Mouse (Mus musculus) kidney, postnatal 0 days (tissue): ENCODE data around the gene Il4ra. TPM values are rescaled to one million over a fixed set of nuclear protein-coding genes. Genes with fewer than 3 reads are reported as not detected.

ENCODE experiments used
- ATAC-seq: fragments of 200-750 bp; cut with Nextera tagmentation; replicated peaks from 2 replicates; pipeline ENCODE4 v1.8.0; 2017; ENCODE audit warnings: low read depth, moderate number of reproducible peaks, moderate TSS enrichment, moderate library complexity; ENCODE audit not compliant: low FRiP score
- DNase-seq: peaks from one replicate; pipeline ENCODE4 v3.0.0-alpha.2; 2016; ENCODE audit warnings: low spot score
- H3K27ac ChIP-seq: fragments of 300-500 bp; sonication (generic); 2 replicates; pipeline ENCODE4 v1.5.1; 2014; ENCODE audit warnings: mild to moderate bottlenecking
- H3K27me3 ChIP-seq: fragments of 300-500 bp; sonication (generic); 2 replicates; pipeline ENCODE4 v1.6.1; 2014; ENCODE audit warnings: low read length, mixed read lengths; ENCODE audit not compliant: insufficient read depth
- H3K36me3 ChIP-seq: fragments of 300-500 bp; sonication (generic); 2 replicates; pipeline ENCODE4 v1.6.1; 2014; ENCODE audit warnings: low read length, mixed read lengths; ENCODE audit not compliant: insufficient read depth
- H3K4me1 ChIP-seq: fragments of 300-500 bp; sonication (generic); replicated peaks from 2 replicates; pipeline ENCODE4 v1.6.1; 2014; ENCODE audit warnings: antibody characterized with exemption, low read length, mixed read lengths; ENCODE audit not compliant: insufficient read depth
- H3K4me2 ChIP-seq: fragments of 300-500 bp; sonication (generic); 2 replicates; pipeline ENCODE4 v1.6.1; 2014; ENCODE audit warnings: mild to moderate bottlenecking, low read length, moderate library complexity, mixed read lengths
- H3K4me3 ChIP-seq: fragments of 300-500 bp; sonication (generic); replicated peaks from 2 replicates; pipeline ENCODE4 v1.5.1; 2014; ENCODE audit warnings: low read depth, low read length
- H3K9ac ChIP-seq: fragments of 300-500 bp; sonication (generic); 2 replicates; pipeline ENCODE4 v1.6.1; 2014; ENCODE audit warnings: low read depth, low read length
- H3K9me3 ChIP-seq: fragments of 300-500 bp; sonication (generic); replicated peaks from 2 replicates; pipeline ENCODE4 v1.6.1; 2016; ENCODE audit warnings: low read length, inconsistent platforms, mixed read lengths
- CTCF ChIP-seq: IDR thresholded peaks from 2 replicates; pipeline ENCODE4 v1.5.1; 2016; ENCODE audit warnings: antibody characterized with exemption, low read depth, mild to moderate bottlenecking, moderate library complexity
- WGBS: fragments of 180-500 bp; shearing (Covaris S2); extraction: QIAGEN DNeasy Blood & Tissue Kit; methylation state at CpG from one replicate; pipeline ENCODE4 v1.1.7; 2014; 5-methylcytosine and 5-hydroxymethylcytosine counted together
- polyA plus RNA-seq: library from polyadenylated mRNA; unstranded; fragments of >200 nt; fragmentation: Nextera tagmentation; extraction: Ambion mirVana; gene quantifications from 2 replicates; pipeline ENCODE4 v1.2.1, GENCODE M21; 2015

The Il4ra gene
- polyA plus RNA-seq, 1 experiment from 2014 or later, result 10.0 TPM

GRCm38 (mm10) chr7:125580625-125581316 is 28.9 kb downstream of the Il4ra start:
- WGBS, result 7% methylated on average over 16 of the region's 16 CpGs
- 0 out of 2 replicates have a peak, but pooled peaks cover 5% of the 10 kb centered on the region for H3K36me3 ChIP-seq
- H3K4me2 ChIP-seq, result peak overlapping the region; percentile 52
- DNase-seq (peak; percentile 74), ATAC-seq (no peak)
- H3K9me3 ChIP-seq, result no peaks in the 10 kb centered on the region
- H3K9ac ChIP-seq, result 0 out of 2 replicates have a peak overlapping the region, but pooled peaks have one; percentile 5
- peak overlapping the region; percentile 11 for H3K4me3 ChIP-seq
- H3K27me3 ChIP-seq, result no peaks in the 10 kb centered on the region
- H3K4me1 ChIP-seq, result peaks cover 5% of the 10 kb centered on the region; the same call in 1 of the 2 replicates
- TF ChIP-seq CTCF, result no peak
- no peak overlapping the region; the same call in 1 of the 2 replicates for H3K27ac ChIP-seq

- H3K4me2 ChIP-seq, result peak overlapping the region; percentile 52
- H3K9ac ChIP-seq, result 0 out of 2 replicates have a peak overlapping the region, but pooled peaks have one; percentile 5
- DNase-seq (peak; percentile 94), ATAC-seq (peak; percentile 58)
- WGBS, result 3% methylated on average over 21 of the region's 21 CpGs
- no peaks in the 10 kb centered on the region for H3K27me3 ChIP-seq
- H3K4me3 ChIP-seq, result peak overlapping the region; percentile 11
- no peak overlapping the region for H3K27ac ChIP-seq
- peaks cover 5% of the 10 kb centered on the region; the same call in 1 of the 2 replicates for H3K4me1 ChIP-seq
- TF ChIP-seq CTCF, result peak; percentile 98
- no peaks in the 10 kb centered on the region for H3K36me3 ChIP-seq
- no peaks in the 10 kb centered on the region for H3K9me3 ChIP-seq
Observed at GRCm38 (mm10) chr7:125581317-125581672, 29.4 kb downstream of the Il4ra start.

- ATAC-seq, result no peak
Observed at GRCm38 (mm10) chr7:125583325-125584004, 31.5 kb downstream of the Il4ra start.

GRCm38 (mm10) chr7:125584005-125584369 is 32.1 kb downstream of the Il4ra start:
- DNase-seq (no peak), ATAC-seq (no peak)
- Histone ChIP-seq H3K27ac (no peak overlapping the region), H3K9ac (no peak overlapping the region), H3K4me2 (no peak overlapping the region), H3K36me3 (no peaks in the 10 kb centered on the region), H3K4me3 (no peak overlapping the region), H3K9me3 (no peaks in the 10 kb centered on the region), H3K27me3 (no peaks in the 10 kb centered on the region), H3K4me1 (peaks cover 5% of the 10 kb centered on the region; the same call in 1 of the 2 replicates)
- no peak for TF ChIP-seq CTCF
- 76% methylated on average over 5 of the region's 5 CpGs for WGBS

More at GRCm38 (mm10) chr7:125583325-125584004, 31.5 kb downstream of the Il4ra start:
- Histone ChIP-seq H3K27ac (no peak overlapping the region), H3K27me3 (no peaks in the 10 kb centered on the region), H3K4me1 (peaks cover 5% of the 10 kb centered on the region; the same call in 1 of the 2 replicates), H3K4me3 (no peak overlapping the region), H3K9me3 (no peaks in the 10 kb centered on the region), H3K36me3 (no peaks in the 10 kb centered on the region), H3K9ac (no peak overlapping the region), H3K4me2 (no peak overlapping the region)
- TF ChIP-seq CTCF, result no peak
- 64% methylated on average over 6 of the region's 6 CpGs for WGBS
- DNase-seq, result no peak

- no peak overlapping the region for H3K4me3 ChIP-seq
- no peak for TF ChIP-seq CTCF
- WGBS, result 97% methylated on average over 23 of the region's 23 CpGs
- H3K4me1 ChIP-seq, result no peaks in the 10 kb centered on the region
- no peaks in the 10 kb centered on the region for H3K9me3 ChIP-seq
- ATAC-seq, result no peak
- no peak overlapping the region for H3K4me2 ChIP-seq
- H3K27me3 ChIP-seq, result no peaks in the 10 kb centered on the region
- no peak for DNase-seq
- no peaks in the 10 kb centered on the region for H3K36me3 ChIP-seq
- H3K9ac ChIP-seq, result no peak overlapping the region
- H3K27ac ChIP-seq, result no peak overlapping the region
Observed at GRCm38 (mm10) chr7:125586355-125586754, 34.4 kb downstream of the Il4ra start.

GRCm38 (mm10) chr7:125588721-125589120 is 36.8 kb downstream of the Il4ra start:
- no peak overlapping the region for H3K4me3 ChIP-seq
- no peak for ATAC-seq

More at GRCm38 (mm10) chr7:125588721-125589120, 36.8 kb downstream of the Il4ra start:
- no peaks in the 10 kb centered on the region for H3K27me3 ChIP-seq
- no peaks in the 10 kb centered on the region for H3K9me3 ChIP-seq
- H3K27ac ChIP-seq, result no peak overlapping the region
- no peak overlapping the region for H3K4me2 ChIP-seq
- 87% methylated on average over 4 of the region's 4 CpGs for WGBS
- DNase-seq, result no peak
- no peaks in the 10 kb centered on the region for H3K36me3 ChIP-seq
- no peak overlapping the region for H3K9ac ChIP-seq
- no peak for TF ChIP-seq CTCF
- H3K4me1 ChIP-seq, result no peaks in the 10 kb centered on the region
